Mouse (Mus musculus) neural tube, embryonic 14.5 days (tissue): ENCODE measurements around the gene Klf17. TPM values are rescaled to one million over a fixed set of nuclear protein-coding genes. Genes with fewer than 3 reads are reported as not detected.

ENCODE experiments used
- ATAC-seq: fragments of 200-750 bp; cut with Nextera tagmentation; 2 replicates; pipeline ENCODE4 v1.8.0; 2017; ENCODE audit warnings: low read depth, mild to moderate bottlenecking, moderate TSS enrichment, moderate library complexity
- H3K27ac ChIP-seq: fragments of 300-500 bp; sonication (generic); 2 replicates; pipeline ENCODE4 v1.5.1; 2014; ENCODE audit warnings: low read depth, mild to moderate bottlenecking, control low read depth, low read length, moderate library complexity, mixed read lengths
- H3K27me3 ChIP-seq: fragments of 300-500 bp; sonication (generic); 2 replicates; pipeline ENCODE4 v1.6.1; 2014; ENCODE audit warnings: low read length; ENCODE audit not compliant: control insufficient read depth, insufficient read depth
- H3K36me3 ChIP-seq: fragments of 300-500 bp; sonication (generic); 2 replicates; pipeline ENCODE4 v1.6.1; 2014; ENCODE audit warnings: low read length, mixed read lengths; ENCODE audit not compliant: control insufficient read depth, insufficient read depth
- H3K4me1 ChIP-seq: fragments of 300-500 bp; sonication (generic); 2 replicates; pipeline ENCODE4 v1.6.1; 2014; ENCODE audit warnings: low read length; ENCODE audit not compliant: control insufficient read depth, insufficient read depth
- H3K4me2 ChIP-seq: fragments of 300-500 bp; sonication (generic); 2 replicates; pipeline ENCODE4 v1.6.1; 2014; ENCODE audit warnings: mild to moderate bottlenecking, low read depth, low read length, control low read depth
- H3K4me3 ChIP-seq: fragments of 300-500 bp; sonication (generic); 2 replicates; pipeline ENCODE4 v1.5.1; 2014; ENCODE audit warnings: low read depth, low read length, control low read depth, mixed read lengths
- H3K9ac ChIP-seq: fragments of 300-500 bp; sonication (generic); replicated peaks from 2 replicates; pipeline ENCODE4 v1.6.1; 2014; ENCODE audit warnings: low read depth, mild to moderate bottlenecking, control low read depth, low read length, mixed read lengths
- H3K9me3 ChIP-seq: fragments of 300-500 bp; sonication (generic); 2 replicates; pipeline ENCODE4 v1.6.1; 2016; ENCODE audit warnings: low read length; ENCODE audit not compliant: control insufficient read depth
- WGBS: fragments of 180-500 bp; shearing (Covaris S2); extraction: QIAGEN DNeasy Blood & Tissue Kit; methylation state at CpG from one replicate; pipeline ENCODE4 v1.1.7; 2014; 5-methylcytosine and 5-hydroxymethylcytosine counted together
- polyA plus RNA-seq: library from polyadenylated mRNA; unstranded; fragments of >200 nt; fragmentation: Nextera tagmentation; extraction: Ambion mirVana; gene quantifications from 2 replicates; pipeline ENCODE4 v1.2.1, GENCODE M21; 2014

Gene Klf17
- polyA plus RNA-seq, 1 experiment from 2014 or later = not detected

- ATAC-seq = no peak
- no peak overlapping the region for H3K4me2 ChIP-seq
- H3K9me3 ChIP-seq = no peaks in the 10 kb centered on the region
- H3K27ac ChIP-seq = no peak overlapping the region
- no peak overlapping the region for H3K9ac ChIP-seq
- 85% methylated on average over 3 of the region's 3 CpGs for WGBS
- H3K4me3 ChIP-seq = no peak overlapping the region
- H3K36me3 ChIP-seq = no peaks in the 10 kb centered on the region
- H3K27me3 ChIP-seq = no peaks in the 10 kb centered on the region
- no peaks in the 10 kb centered on the region for H3K4me1 ChIP-seq
These were observed 56.5 kb downstream of the Klf17 start for GRCm38 (mm10) chr4:117708780-117709550.

Other genes with a start within 250 kb of the Klf17 start
- 210 and 291 TPM in 2 replicates for gene Eri3, start 215.3 kb downstream of the Klf17 start, polyA plus RNA-seq
- 81.3 and 87.5 TPM in 2 replicates for gene Dmap1, start 83.4 kb downstream of the Klf17 start, polyA plus RNA-seq
- gene Gm12845, start 41.2 kb downstream of the Klf17 start, polyA plus RNA-seq = not detected in 2 replicates
- 32.7 and 42.9 TPM in 2 replicates for gene Slc6a9, start 68.9 kb upstream of the Klf17 start, polyA plus RNA-seq
- 1.4 and 2.6 TPM in 2 replicates for gene Ccdc24, start 106.9 kb upstream of the Klf17 start, polyA plus RNA-seq
- 68.7 and 73.6 TPM in 2 replicates for gene B4galt2, start 117.8 kb upstream of the Klf17 start, polyA plus RNA-seq
- gene Atp6v0b, start 121.7 kb upstream of the Klf17 start, polyA plus RNA-seq = 578 and 652 TPM in 2 replicates
- gene Dph2, start 126.4 kb upstream of the Klf17 start, polyA plus RNA-seq = 21.5 and 22.9 TPM in 2 replicates
- 61.7 and 65.7 TPM in 2 replicates for gene Ipo13, start 149.4 kb upstream of the Klf17 start, polyA plus RNA-seq
- gene Artn, start 164.1 kb upstream of the Klf17 start, polyA plus RNA-seq = 0.84 and 1.3 TPM in 2 replicates